Mouse (Mus musculus) megakaryocyte, embryonic 14.5 days (primary cell): ENCODE results near the gene Ssbp3. TPM values are rescaled to one million over a fixed set of nuclear protein-coding genes. Genes with fewer than 3 reads are reported as not detected.

ENCODE experiments used
- H3K27me3 ChIP-seq: replicated peaks from 2 replicates; pipeline ENCODE3; 2012; ENCODE audit warnings: inconsistent platforms
- H3K36me3 ChIP-seq: replicated peaks from 2 replicates; pipeline ENCODE3; 2012; ENCODE audit warnings: low read length, inconsistent platforms, mixed read lengths
- H3K4me1 ChIP-seq: 2 replicates; pipeline ENCODE4 v1.6.1; 2012; ENCODE audit warnings: inconsistent platforms
- H3K4me3 ChIP-seq: replicated peaks from 2 replicates; pipeline ENCODE3; 2012; ENCODE audit warnings: moderate library complexity, mild to moderate bottlenecking, inconsistent platforms
- H3K9me3 ChIP-seq: 2 replicates; pipeline ENCODE4 v1.6.1; 2012; ENCODE audit warnings: inconsistent platforms
- FLI1 ChIP-seq: IDR thresholded peaks from 2 replicates; pipeline ENCODE4 v1.6.1; 2012; ENCODE audit warnings: low read length, inconsistent platforms, mixed read lengths
- GATA1 ChIP-seq: IDR thresholded peaks from 3 replicates; pipeline ENCODE4 v1.6.1; 2012; ENCODE audit warnings: mixed read lengths, low read length, inconsistent platforms, borderline replicate concordance
- polyA plus RNA-seq: library from polyadenylated mRNA; stranded (reverse); fragments of >175 nt; gene quantifications from 2 replicates; pipeline ENCODE4 v1.2.3, GENCODE M21; 2012; ENCODE audit warnings: low replicate concordance; ENCODE audit not compliant: insufficient read depth

Gene Ssbp3
- polyA plus RNA-seq, 1 experiment = 179 TPM

GRCm38 (mm10) chr4:106993053-106993452 lies 82.6 kb downstream of the Ssbp3 start:
- Histone ChIP-seq H3K4me1 (peaks cover 64% of the 10 kb centered on the region), H3K4me3 (no peak overlapping the region), H3K27me3 (no peaks in the 10 kb centered on the region), H3K36me3 (peaks cover 29% of the 10 kb centered on the region), H3K9me3 (no peaks in the 10 kb centered on the region)
- TF ChIP-seq GATA1 (no peak), FLI1 (no peak)

DNA sequence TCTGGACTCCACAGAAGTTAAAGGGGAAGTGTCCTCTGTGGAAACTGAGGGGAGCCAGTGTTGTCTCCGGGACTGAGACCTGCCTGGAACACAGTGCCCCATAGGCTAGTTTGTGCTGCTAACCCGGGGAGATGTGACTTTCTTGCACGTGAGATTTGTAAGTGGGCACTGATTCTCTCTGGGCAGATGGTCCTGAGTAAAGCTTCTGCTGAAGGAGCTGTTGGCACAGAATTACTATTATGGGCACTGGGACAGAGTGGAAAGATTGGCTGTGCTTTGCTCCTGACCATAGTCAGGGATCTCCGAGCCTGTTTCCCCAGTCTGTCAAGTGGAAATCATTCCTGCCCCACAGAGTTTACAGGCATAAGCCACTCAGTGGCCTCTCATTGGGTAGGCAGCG lies 83.8 kb downstream of the Ssbp3 start:
- TF ChIP-seq GATA1 (no peak), FLI1 (no peak)
- Histone ChIP-seq H3K27me3 (no peaks in the 10 kb centered on the region), H3K4me1 (peaks cover 60% of the 10 kb centered on the region), H3K4me3 (no peak overlapping the region), H3K36me3 (peaks cover 28% of the 10 kb centered on the region), H3K9me3 (no peaks in the 10 kb centered on the region)

DNA sequence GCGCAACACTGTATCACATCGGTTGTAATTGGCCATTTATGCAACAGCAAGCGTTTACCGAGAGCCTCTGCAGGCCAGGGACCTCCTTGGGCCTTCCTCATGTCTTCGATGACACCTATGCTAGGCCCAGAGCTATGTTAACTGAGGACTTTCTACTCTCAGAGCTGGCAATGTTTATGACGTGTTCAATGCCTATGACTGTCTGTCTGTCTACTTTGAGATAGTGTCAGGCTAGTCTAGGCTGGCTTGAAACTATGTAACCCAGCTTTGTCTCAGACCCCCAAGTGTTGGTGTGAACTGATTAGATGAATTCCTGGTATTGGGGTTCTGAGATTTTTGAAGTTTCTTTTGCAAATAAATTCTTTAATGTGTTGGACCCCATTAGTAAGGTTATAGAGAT lies 84.6 kb downstream of the Ssbp3 start:
- H3K27me3 ChIP-seq = no peaks in the 10 kb centered on the region
- no peak overlapping the region for H3K4me3 ChIP-seq
- H3K4me1 ChIP-seq = peaks cover 61% of the 10 kb centered on the region
- H3K9me3 ChIP-seq = no peaks in the 10 kb centered on the region
- peaks cover 26% of the 10 kb centered on the region for H3K36me3 ChIP-seq
- TF ChIP-seq GATA1 (no peak), FLI1 (no peak)

DNA sequence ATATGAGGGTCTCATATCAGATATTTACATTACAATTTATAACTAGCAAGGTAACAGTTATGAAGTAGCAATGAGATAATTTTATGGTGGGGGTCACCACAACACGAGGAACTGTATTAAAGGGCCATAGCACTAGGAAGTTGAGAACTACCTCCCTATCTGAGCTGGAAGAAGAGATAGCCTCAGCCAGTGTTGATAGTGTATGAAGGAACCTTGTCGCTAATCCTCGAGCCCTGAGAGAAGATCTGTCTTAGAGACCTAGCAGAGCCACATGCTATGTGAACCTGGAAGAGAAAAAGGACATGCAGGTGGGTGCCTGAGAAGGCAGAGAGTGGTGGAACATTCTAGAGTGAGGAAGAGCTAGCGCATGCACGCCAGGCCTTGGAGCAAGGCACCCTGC lies 85.0 kb downstream of the Ssbp3 start:
- Histone ChIP-seq H3K36me3 (peaks cover 26% of the 10 kb centered on the region), H3K9me3 (no peaks in the 10 kb centered on the region), H3K27me3 (no peaks in the 10 kb centered on the region), H3K4me1 (peaks cover 65% of the 10 kb centered on the region), H3K4me3 (no peak overlapping the region)
- TF ChIP-seq FLI1 (no peak), GATA1 (no peak)

DNA sequence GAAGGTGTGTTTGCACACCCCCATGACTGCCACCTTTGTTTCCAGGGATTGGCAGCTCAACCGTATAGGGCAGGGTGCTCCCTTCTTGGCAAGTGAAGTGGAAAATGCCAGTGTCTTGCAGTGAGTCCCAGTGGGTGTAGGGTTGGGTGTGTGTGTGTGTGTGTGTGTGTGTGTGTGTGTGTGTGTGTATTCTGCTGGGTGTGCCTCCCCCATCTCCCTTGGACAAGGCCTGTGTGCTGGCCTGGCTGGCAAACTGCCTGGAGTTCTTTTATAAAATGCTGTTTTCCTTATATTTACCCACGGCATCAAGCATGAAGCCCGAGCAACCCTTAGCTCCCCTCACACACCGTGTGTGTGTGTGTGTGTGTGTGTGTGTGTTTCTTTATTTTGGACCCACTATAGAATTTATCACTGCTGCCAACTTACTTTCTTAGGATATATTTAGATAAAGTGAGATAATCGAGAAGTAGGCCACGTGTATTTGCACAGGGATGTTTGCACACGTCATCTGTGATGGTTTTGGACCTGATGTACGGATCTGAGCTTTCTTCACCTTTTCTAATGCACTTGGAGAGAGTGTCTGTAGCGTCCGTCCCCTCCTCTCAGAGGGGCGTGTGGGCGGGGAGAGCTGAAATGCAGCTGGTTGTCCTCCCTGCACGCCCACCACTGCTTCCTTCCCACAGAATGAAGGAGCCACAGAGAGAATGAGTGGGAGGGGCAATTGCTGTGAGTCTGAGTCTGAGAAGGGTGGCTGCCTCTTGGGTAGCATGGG lies 86.0 kb downstream of the Ssbp3 start:
- H3K4me3 ChIP-seq = no peak overlapping the region
- TF ChIP-seq GATA1 (no peak), FLI1 (no peak)
- no peaks in the 10 kb centered on the region for H3K27me3 ChIP-seq
- H3K36me3 ChIP-seq = peaks cover 20% of the 10 kb centered on the region
- H3K9me3 ChIP-seq = no peaks in the 10 kb centered on the region
- H3K4me1 ChIP-seq = peaks cover 70% of the 10 kb centered on the region

DNA sequence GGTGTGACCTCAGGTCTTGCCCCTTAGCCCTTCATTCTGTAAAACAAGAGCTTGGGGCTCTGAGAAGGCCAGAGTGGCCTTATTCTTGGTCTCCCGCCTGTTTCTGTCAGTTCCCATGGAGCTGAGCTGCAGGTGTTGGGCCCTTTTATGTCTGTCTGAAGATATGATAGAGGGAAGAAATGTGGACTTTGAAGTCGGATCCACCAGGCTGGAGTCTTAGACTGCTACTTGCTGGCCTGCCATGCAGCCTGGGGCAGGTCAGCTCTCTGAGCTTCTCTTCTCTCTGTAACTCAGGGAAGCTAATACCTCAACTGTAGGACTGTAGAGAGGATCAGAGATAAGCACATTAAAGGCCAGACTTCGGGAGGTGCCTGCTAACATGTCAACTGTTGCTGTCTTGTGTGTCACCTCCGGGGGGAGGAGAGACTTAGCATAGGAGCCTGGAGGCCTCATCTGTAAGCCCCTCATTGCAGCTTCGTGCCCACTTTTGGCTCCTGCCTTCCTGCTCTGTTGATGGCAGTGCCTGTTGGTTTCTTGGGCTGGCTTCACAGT lies 90.8 kb downstream of the Ssbp3 start:
- Histone ChIP-seq H3K4me1 (peaks cover 85% of the 10 kb centered on the region), H3K4me3 (no peak overlapping the region)

DNA sequence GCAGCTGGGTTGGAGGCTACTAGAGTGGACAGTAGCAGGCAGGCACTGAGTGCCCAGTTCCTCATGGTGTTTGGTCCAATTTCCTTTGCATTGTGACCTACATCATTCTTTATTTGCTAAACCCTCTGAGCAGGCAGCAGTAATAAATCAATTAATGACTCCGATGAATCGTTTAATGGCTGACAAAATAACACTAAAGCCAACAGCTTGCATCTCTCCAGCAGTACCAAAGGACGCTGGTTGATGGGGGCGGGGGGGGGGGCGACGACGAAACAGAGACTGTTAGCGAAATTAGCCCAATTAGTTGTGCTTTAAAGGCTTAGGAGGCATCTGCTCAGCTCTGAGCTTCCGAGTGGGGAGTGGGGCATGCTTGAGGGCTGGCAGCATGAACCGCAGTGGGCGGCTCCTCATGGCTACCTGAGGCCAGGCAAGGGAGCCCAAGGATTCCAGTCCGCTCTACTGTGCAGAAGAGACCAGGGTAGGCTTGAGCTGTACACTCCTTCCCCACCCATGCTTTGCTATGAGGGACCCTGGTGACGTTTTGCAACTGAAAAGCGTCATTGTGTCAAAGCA lies 91.5 kb downstream of the Ssbp3 start:
- H3K4me1 ChIP-seq = peaks cover 80% of the 10 kb centered on the region
- H3K36me3 ChIP-seq = peaks cover 17% of the 10 kb centered on the region
- no peak overlapping the region for H3K4me3 ChIP-seq

More for the DNA sequence above, 90.8 kb downstream of the Ssbp3 start:
- peaks cover 15% of the 10 kb centered on the region for H3K36me3 ChIP-seq
- H3K27me3 ChIP-seq = no peaks in the 10 kb centered on the region
- H3K9me3 ChIP-seq = no peaks in the 10 kb centered on the region
- TF ChIP-seq FLI1 = no peak
- TF ChIP-seq GATA1 = no peak

DNA sequence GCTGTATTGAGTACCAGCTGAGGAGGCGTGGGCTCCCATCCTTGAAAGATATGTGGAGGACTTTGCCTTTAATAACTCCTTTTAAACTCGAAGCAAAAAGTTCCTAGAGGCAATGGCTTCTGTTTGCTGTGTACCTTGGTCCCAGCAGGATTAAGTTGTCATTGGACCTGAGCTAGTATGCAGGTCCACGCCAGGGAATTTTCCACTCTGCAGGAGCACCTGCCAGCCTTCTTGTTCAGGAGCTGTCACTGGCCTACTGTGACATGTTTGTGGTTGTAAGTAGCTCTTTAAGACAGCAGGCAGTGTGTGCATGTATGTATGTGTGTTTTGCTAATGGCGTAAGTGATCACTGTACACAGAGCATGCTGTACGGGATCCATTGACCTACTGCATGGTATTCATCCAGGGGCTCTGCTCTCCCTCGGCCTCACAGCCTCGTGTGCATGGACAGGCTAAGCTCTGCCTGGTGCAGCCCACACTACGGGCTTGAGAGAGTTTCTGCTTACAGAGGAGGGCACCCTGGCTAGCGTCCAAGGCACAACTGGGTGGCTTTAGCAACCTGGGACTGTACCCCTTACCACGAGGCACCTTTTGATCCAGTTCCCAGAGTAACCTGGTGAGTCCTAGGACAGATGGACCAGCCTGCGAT lies 92.1 kb downstream of the Ssbp3 start:
- Histone ChIP-seq H3K9me3 (no peaks in the 10 kb centered on the region), H3K4me3 (no peak overlapping the region), H3K36me3 (peaks cover 19% of the 10 kb centered on the region), H3K27me3 (no peaks in the 10 kb centered on the region), H3K4me1 (peaks cover 80% of the 10 kb centered on the region)
- TF ChIP-seq FLI1 (no peak), GATA1 (no peak)

More for the DNA sequence above, 91.5 kb downstream of the Ssbp3 start:
- Histone ChIP-seq H3K9me3 (no peaks in the 10 kb centered on the region), H3K27me3 (no peaks in the 10 kb centered on the region)
- TF ChIP-seq FLI1 (no peak), GATA1 (no peak)

- no peaks in the 10 kb centered on the region for H3K9me3 ChIP-seq
- H3K4me1 ChIP-seq = peaks cover 81% of the 10 kb centered on the region
- H3K36me3 ChIP-seq = peaks cover 19% of the 10 kb centered on the region
- no peak overlapping the region for H3K4me3 ChIP-seq
- no peaks in the 10 kb centered on the region for H3K27me3 ChIP-seq
- TF ChIP-seq GATA1 (no peak), FLI1 (no peak)
These were observed 92.7 kb downstream of the Ssbp3 start for GRCm38 (mm10) chr4:107003199-107003598.

GRCm38 (mm10) chr4:107003786-107004185 lies 93.3 kb downstream of the Ssbp3 start:
- Histone ChIP-seq H3K27me3 (no peaks in the 10 kb centered on the region), H3K4me1 (peaks cover 84% of the 10 kb centered on the region), H3K4me3 (no peak overlapping the region), H3K9me3 (no peaks in the 10 kb centered on the region), H3K36me3 (peaks cover 19% of the 10 kb centered on the region)
- TF ChIP-seq GATA1 (no peak), FLI1 (no peak)
